Mouse (Mus musculus) testis, postnatal 14 days (tissue): Measurements from ENCODE around the gene Olfr112.
"Not testable (repeated sequence)": the region's sequence is repeated elsewhere in the genome, so short reads cannot be mapped to it uniquely, and the experiment has no call there.

Source experiments
- DNase-seq: peaks from one replicate; pipeline ENCODE4 v3.0.0; 2021; ENCODE audit warnings: low spot score

Olfr112 gene

DNA sequence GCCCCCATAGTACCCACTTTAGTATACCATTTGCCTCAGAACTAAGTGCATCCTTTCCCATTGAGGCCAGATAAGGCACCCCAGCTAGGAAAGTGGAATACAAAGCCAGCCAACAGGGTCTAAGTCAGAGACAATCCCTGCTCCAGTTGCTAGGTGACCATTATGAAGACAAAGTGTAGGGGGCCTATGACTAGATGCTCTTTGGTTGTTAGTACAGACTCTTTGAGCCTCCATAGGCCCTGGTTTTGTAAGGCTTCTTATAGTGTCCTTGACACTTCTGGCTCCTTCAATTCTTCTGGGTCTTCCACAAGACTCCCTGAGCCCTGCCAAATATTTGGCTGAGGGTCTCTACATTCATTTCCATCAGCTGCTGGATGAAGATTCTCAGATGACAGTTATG, at the start of gene Olfr112:
Olfr112 (minus strand) TSS at position 101 of the 400 bp plus-strand sequence.
- DNase-seq, result no peak

- DNase-seq, result no peak
Observed at GRCm38 (mm10) chr17:37592643-37593042, 23.4 kb upstream of the Olfr112 start, which contains the start of gene Olfr114. TSS of gene Olfr114 (minus strand) at chr17:37592743.

DNA sequence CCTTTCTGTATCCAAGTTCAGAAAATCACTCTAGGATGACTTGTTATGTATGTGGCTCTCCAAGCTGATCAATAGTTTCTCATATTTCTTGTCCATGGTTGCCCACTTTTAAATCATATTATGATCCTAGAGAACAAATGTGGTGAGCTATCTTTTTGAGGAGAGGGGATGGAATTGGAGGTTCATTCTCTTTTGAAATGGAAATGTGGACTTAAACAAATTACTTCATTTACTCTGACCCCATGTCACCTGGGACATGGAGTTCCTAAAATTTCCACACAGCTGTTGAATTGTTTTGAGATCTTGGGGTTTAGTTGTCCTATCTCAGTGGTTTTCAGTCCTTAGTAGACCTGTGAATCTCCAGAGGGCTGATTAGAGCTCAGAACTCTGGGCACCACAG, 8.3 kb upstream of the Olfr112 start, which contains the start of gene Olfr113:
Olfr113 (minus strand) TSS at position 101 of the 400 bp plus-strand sequence.
- no peak for DNase-seq

- DNase-seq, result no peak
Observed at GRCm38 (mm10) chr17:37558913-37559615, 10.2 kb downstream of the Olfr112 start.

- no peak for DNase-seq
Observed at GRCm38 (mm10) chr17:37543800-37544435, 25.3 kb downstream of the Olfr112 start.

GRCm38 (mm10) chr17:37541454-37542119, 27.7 kb downstream of the Olfr112 start:
- no peak for DNase-seq

DNA sequence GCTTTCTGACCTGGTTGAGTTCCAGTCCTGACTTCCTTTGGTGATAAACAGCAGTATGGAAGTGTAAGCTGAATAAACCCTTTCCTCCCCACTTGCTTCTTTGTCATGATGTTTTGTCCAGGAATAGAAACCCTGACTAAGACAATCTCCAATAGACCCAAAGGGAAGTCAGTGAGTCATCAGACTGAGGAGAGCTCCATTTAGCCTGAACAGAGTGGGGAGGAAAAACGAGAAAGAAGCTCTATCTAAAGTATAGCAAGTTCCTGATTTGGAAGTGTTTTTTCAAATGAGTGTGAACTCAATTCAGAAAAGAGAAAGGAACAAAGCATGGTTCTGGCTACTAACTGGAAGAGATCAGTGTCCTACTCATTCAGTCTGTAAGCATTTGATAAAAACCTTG, 30.8 kb downstream of the Olfr112 start:
- not testable (repeated sequence) for DNase-seq

- no peak for DNase-seq
Observed at GRCm38 (mm10) chr17:37535173-37535572, 34.1 kb downstream of the Olfr112 start.

GRCm38 (mm10) chr17:37525427-37525826, 43.8 kb downstream of the Olfr112 start:
- not testable (repeated sequence) for DNase-seq

- DNase-seq, result not testable (repeated sequence)
Observed at GRCm38 (mm10) chr17:37524612-37525011, 44.6 kb downstream of the Olfr112 start.
